Mouse (Mus musculus): ENCODE data around the gene Obp2a. TPM values are rescaled to one million over a fixed set of nuclear protein-coding genes. Genes with fewer than 3 reads are reported as not detected.

Gene Obp2a
- total RNA-seq, 2 experiments from 2014 or later: not detected

GRCm38 (mm10) chr2:25741671-25742070, 41.8 kb downstream of the Obp2a start:
- TF ChIP-seq CTCF (conservative IDR thresholded peaks at IDR 0.05): no peak
- H3K4me3 ChIP-seq: no peak overlapping the region
- H3K27ac ChIP-seq: no peak overlapping the region
- DNase-seq (ENCODE audit: low spot score in 2 of 2): no peak

Other genes starting within 250 kb of the Obp2a start
- gene Clic3, start 243.2 kb upstream of the Obp2a start, total RNA-seq (2021): under 1 TPM in 1 of 2 experiments, not detected in 1; 0.49 TPM
- gene Paxx, start 238.9 kb upstream of the Obp2a start, total RNA-seq (2021): 10 to 100 TPM; 55.7 to 62.1 TPM
- gene Ptgds, start 230.0 kb upstream of the Obp2a start, total RNA-seq (2021): 100 to 1,000 TPM; 541 to 735 TPM
- gene Lcn12, start 206.1 kb upstream of the Obp2a start, total RNA-seq (2021): not detected
- gene Fbxw5, start 199.3 kb upstream of the Obp2a start, total RNA-seq (2021): 100 to 1,000 TPM; 109 to 120 TPM
- 1 to 10 TPM in 1 of 2 experiments, under 1 TPM in 1; 0.97 to 1.5 TPM for gene C8g, start 198.3 kb upstream of the Obp2a start, total RNA-seq (2021)
- 10 to 100 TPM; 10.9 to 12.0 TPM for gene Traf2, start 153.1 kb upstream of the Obp2a start, total RNA-seq (2021)
- 100 to 1,000 TPM; 193 to 200 TPM for gene Edf1, start 142.2 kb upstream of the Obp2a start, total RNA-seq (2021)
- gene Mamdc4, start 125.2 kb upstream of the Obp2a start, total RNA-seq (2021): 1 to 10 TPM; 2.8 to 3.5 TPM
- 10 to 100 TPM; 59.1 to 67.5 TPM for gene Phpt1, start 124.8 kb upstream of the Obp2a start, total RNA-seq (2021)
- 100 to 1,000 TPM; 106 to 120 TPM for gene Ajm1, start 118.3 kb upstream of the Obp2a start, total RNA-seq (2021)
- 100 to 1,000 TPM; 149 to 151 TPM for gene Rabl6, start 91.5 kb upstream of the Obp2a start, total RNA-seq (2021)
- not detected for gene Ccdc183, start 82.4 kb upstream of the Obp2a start, total RNA-seq (2021)
- 10 to 100 TPM; 14.1 to 15.4 TPM for gene Tmem141, start 78.0 kb upstream of the Obp2a start, total RNA-seq (2021)
- gene Fcna, start 72.0 kb upstream of the Obp2a start, total RNA-seq (2021): under 1 TPM; 0.79 TPM
- gene Lcn8, start 46.9 kb upstream of the Obp2a start, total RNA-seq (2021): not detected
- not detected for gene Lcn5, start 42.1 kb upstream of the Obp2a start, total RNA-seq (2021)
- not detected for gene Lcn6, start 23.3 kb upstream of the Obp2a start, total RNA-seq (2021)
- gene Lcn10, start 17.3 kb upstream of the Obp2a start, total RNA-seq (2021): not detected
- gene Bmyc, start 6.7 kb downstream of the Obp2a start, total RNA-seq (2021): 10 to 100 TPM; 83.7 to 88.9 TPM
- gene Obp2b, start 37.0 kb downstream of the Obp2a start, total RNA-seq (2021): under 1 TPM in 1 of 2 experiments, not detected in 1; 0.86 TPM
- not detected for gene Lcn3, start 65.5 kb downstream of the Obp2a start, total RNA-seq (2021)
- gene Lcn11, start 77.0 kb downstream of the Obp2a start, total RNA-seq (2021): not detected
- not detected for gene Gm13539, start 82.2 kb downstream of the Obp2a start, total RNA-seq (2021)
- not detected for gene Glt6d1, start 115.8 kb downstream of the Obp2a start, total RNA-seq (2021)
- not detected for gene Lcn9, start 123.1 kb downstream of the Obp2a start, total RNA-seq (2021)
- gene Sohlh1, start 147.2 kb downstream of the Obp2a start, total RNA-seq (2021): not detected
- 10 to 100 TPM; 44.5 to 48.4 TPM for gene Kcnt1, start 163.7 kb downstream of the Obp2a start, total RNA-seq (2021)